Mouse (Mus musculus) embryonic facial prominence, embryonic 14.5 days (tissue): ENCODE data around the gene Hs6st3. TPM values are rescaled to one million over a fixed set of nuclear protein-coding genes. Genes with fewer than 3 reads are reported as not detected.

ENCODE experiments used
- ATAC-seq: fragments of 200-750 bp; cut with Nextera tagmentation; 2 replicates; pipeline ENCODE4 v1.8.0; 2017; ENCODE audit warnings: low read depth, moderate number of reproducible peaks, moderate TSS enrichment
- DNase-seq: peaks from one replicate; pipeline ENCODE4 v3.0.0-alpha.2; 2015; ENCODE audit warnings: low spot score
- H3K27ac ChIP-seq: fragments of 300-500 bp; sonication (generic); replicated peaks from 2 replicates; pipeline ENCODE4 v1.5.1; 2014; ENCODE audit warnings: low read depth, mild to moderate bottlenecking, low read length, moderate library complexity
- H3K27me3 ChIP-seq: fragments of 300-500 bp; sonication (generic); replicated peaks from 2 replicates; pipeline ENCODE4 v1.6.1; 2014; ENCODE audit warnings: low read length; ENCODE audit not compliant: control insufficient read depth, insufficient read depth
- H3K36me3 ChIP-seq: fragments of 300-500 bp; sonication (generic); 2 replicates; pipeline ENCODE4 v1.6.1; 2014; ENCODE audit warnings: low read length, mixed read lengths; ENCODE audit not compliant: control insufficient read depth, insufficient read depth
- H3K4me1 ChIP-seq: fragments of 300-500 bp; sonication (generic); 2 replicates; pipeline ENCODE4 v1.6.1; 2014; ENCODE audit warnings: antibody characterized with exemption, low read length; ENCODE audit not compliant: control insufficient read depth, insufficient read depth
- H3K4me2 ChIP-seq: fragments of 300-500 bp; sonication (generic); 2 replicates; pipeline ENCODE4 v1.6.1; 2014; ENCODE audit warnings: low read depth, mild to moderate bottlenecking, low read length, moderate library complexity, mixed read lengths
- H3K4me3 ChIP-seq: fragments of 300-500 bp; sonication (generic); 2 replicates; pipeline ENCODE4 v1.5.1; 2014; ENCODE audit warnings: low read depth, mild to moderate bottlenecking, low read length
- H3K9ac ChIP-seq: fragments of 300-500 bp; sonication (generic); 2 replicates; pipeline ENCODE4 v1.6.1; 2014; ENCODE audit warnings: low read depth, mild to moderate bottlenecking, low read length, moderate library complexity, mixed read lengths
- H3K9me3 ChIP-seq: fragments of 300-500 bp; sonication (generic); 2 replicates; pipeline ENCODE4 v1.6.1; 2016; ENCODE audit warnings: low read length; ENCODE audit not compliant: control insufficient read depth
- WGBS: fragments of 180-500 bp; shearing (Covaris S2); extraction: QIAGEN DNeasy Blood & Tissue Kit; methylation state at CpG from one replicate; pipeline ENCODE4 v1.1.7; 2014; 5-methylcytosine and 5-hydroxymethylcytosine counted together
- polyA plus RNA-seq: library from polyadenylated mRNA; unstranded; fragments of >200 nt; fragmentation: Nextera tagmentation; extraction: Ambion mirVana; gene quantifications from 2 replicates; pipeline ENCODE4 v1.2.1, GENCODE M21; 2014

Hs6st3 gene
- polyA plus RNA-seq, 1 experiment from 2014 or later, result 0.10 TPM

DNA sequence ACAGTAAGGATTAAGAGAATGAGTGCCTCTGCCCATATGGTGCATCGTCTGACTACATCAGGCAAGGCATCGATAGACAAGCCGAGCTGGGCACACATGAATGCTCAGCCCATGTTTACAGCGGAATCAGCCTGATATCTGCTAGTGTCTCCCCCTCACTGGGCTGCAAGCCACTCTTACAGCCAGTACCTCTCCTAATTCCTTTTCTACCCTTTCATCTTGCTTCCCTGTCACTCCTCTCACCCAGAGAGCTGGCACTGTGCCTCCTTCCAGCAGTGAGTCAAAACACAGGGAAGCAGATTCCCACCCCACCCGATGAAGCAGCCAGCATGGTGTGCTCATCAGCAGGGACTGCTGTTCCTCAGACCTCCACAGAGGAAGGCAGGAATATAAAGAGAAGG lies 527.6 kb downstream of the Hs6st3 start:
- H3K27ac ChIP-seq, result no peak overlapping the region
- no peaks in the 10 kb centered on the region for H3K9me3 ChIP-seq
- DNase-seq (no peak), ATAC-seq (no peak)
- no peaks in the 10 kb centered on the region for H3K4me1 ChIP-seq
- WGBS, result 62% methylated on average over 5 of the region's 5 CpGs
- H3K9ac ChIP-seq, result no peak overlapping the region
- no peak overlapping the region for H3K4me3 ChIP-seq
- H3K4me2 ChIP-seq, result no peak overlapping the region
- no peaks in the 10 kb centered on the region for H3K27me3 ChIP-seq
- H3K36me3 ChIP-seq, result no peaks in the 10 kb centered on the region

DNA sequence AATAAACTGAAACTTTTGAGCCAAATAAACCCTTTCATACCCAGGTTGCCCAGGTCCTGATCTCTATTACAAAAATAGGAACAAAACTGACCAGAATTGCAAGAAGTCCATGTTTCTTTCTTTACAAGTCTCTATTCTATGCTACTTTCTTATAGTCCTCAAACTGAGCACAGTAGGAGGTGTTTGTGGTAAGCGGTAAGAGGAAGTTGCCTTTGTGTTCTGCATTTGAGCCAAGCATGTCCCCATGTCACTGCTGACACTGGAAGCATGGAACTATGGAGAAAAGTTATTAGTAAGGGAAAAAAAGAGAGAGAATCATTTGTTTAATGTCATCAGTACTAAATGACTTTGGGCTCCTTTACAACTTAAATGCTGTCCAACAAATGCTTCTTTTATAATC lies 529.3 kb downstream of the Hs6st3 start:
- Histone ChIP-seq H3K4me3 (no peak overlapping the region), H3K36me3 (no peaks in the 10 kb centered on the region), H3K9me3 (no peaks in the 10 kb centered on the region), H3K27me3 (no peaks in the 10 kb centered on the region), H3K4me1 (no peaks in the 10 kb centered on the region), H3K27ac (no peak overlapping the region), H3K4me2 (no peak overlapping the region), H3K9ac (no peak overlapping the region)
- WGBS, result 84% methylated on average over 1 of the region's 1 CpGs
- ATAC-seq, result no peak
- DNase-seq, result no peak

DNA sequence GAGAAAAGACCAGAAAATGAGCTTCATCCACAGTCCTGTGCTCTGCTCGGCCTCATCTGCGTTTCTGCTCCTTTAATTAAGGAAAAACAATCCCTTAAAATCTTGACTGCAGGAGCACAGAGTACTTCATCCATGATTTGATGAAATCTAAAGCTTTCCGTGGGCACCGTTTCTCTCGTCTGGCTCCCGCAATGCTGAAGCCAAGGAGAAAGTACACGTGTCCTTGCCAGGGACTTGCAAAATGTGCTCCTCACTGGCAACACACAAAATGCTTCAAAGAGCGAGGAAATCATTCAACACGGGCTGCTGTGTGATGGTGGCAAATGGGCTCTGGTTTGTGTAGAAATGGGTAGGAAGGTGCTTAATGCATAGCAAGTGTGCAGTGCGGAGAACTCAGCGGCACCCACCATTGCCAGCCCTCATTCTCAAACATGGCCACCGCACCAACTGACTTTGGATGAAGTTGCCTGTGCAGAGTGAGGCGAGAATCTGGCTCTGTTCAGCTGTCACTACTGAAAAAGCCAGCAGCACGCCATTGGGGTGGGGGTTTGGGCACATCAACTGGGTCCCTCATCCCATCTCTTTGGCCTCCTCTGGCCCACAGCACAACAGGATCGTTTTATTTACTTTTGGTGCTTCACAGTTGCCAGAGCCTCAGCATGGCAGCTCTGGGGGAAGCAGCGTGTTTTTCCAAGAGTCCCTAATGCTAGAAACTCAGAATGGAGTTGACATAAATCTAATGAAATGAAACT lies 532.9 kb downstream of the Hs6st3 start:
- no peak for DNase-seq
- Histone ChIP-seq H3K4me1 (no peaks in the 10 kb centered on the region), H3K27ac (no peak overlapping the region), H3K4me3 (no peak overlapping the region), H3K27me3 (no peaks in the 10 kb centered on the region), H3K4me2 (no peak overlapping the region), H3K36me3 (no peaks in the 10 kb centered on the region), H3K9me3 (no peaks in the 10 kb centered on the region), H3K9ac (no peak overlapping the region)
- WGBS, result 77% methylated on average over 16 of the region's 16 CpGs
- no peak for ATAC-seq

DNA sequence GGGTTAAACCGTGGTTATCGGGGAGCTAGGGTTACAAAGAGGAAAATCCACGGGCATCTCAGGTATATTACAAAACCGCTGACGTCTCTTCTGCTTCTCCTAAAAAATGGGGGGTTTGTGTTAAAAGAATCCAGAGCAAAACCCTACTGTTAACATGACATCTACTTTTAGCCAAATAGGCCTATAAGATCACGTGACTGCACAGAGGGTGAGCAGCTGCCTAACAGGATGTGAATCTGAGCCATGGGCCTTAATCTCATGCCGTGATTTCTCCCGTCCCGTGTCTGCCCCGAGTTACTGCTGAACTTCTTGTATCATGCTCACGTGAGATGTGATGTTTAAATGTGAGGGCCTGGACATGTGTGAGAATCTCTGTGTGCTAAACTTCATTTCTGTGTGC lies 540.4 kb downstream of the Hs6st3 start:
- Histone ChIP-seq H3K9me3 (no peaks in the 10 kb centered on the region), H3K27ac (no peak overlapping the region), H3K36me3 (no peaks in the 10 kb centered on the region), H3K4me3 (no peak overlapping the region), H3K27me3 (no peaks in the 10 kb centered on the region), H3K4me2 (peak overlapping the region; percentile 29), H3K4me1 (peaks cover 3% of the 10 kb centered on the region; the same call in 1 of the 2 replicates), H3K9ac (no peak overlapping the region)
- WGBS, result 60% methylated on average over 11 of the region's 11 CpGs
- ATAC-seq (no peak), DNase-seq (peak; percentile 22)

DNA sequence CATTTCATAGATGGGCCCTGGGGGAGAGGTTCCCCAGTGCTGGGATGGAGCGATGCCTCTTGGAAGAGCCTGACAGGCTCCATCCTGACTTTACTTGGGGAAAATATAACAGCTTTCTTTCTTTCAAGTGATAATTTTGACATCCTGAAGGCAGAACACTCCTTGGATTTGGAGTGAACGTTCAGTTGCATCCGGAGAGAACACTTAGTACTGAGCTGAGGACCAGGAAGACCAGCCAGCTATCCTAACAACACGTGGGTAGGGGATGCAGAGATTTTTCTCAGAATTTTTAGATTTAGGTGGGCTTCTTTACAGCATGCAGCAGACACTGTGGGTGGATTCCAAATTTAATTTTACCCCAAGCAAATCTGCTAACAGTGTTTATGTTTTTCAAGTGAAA lies 541.9 kb downstream of the Hs6st3 start:
- ATAC-seq, result no peak

DNA sequence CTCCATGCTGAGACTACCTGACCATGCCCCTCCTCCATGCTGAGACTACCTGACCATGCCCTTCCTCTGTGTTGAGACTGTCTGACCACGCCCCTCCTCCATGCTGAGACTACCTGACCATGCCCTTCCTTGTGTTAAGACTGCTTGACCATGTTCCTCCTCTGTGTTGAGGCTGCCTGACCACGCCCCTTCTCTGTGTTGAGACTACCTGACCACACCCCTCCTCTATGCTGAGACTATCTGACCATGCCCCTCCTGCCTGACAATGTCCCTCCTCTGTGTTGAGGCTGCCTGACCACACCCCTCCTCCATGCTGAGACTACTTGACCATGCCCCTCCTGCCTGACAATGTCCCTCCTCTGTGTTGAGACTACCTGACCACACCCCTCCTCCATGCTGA lies 549.7 kb downstream of the Hs6st3 start:
- H3K9me3 ChIP-seq, result no peaks in the 10 kb centered on the region
- no peak overlapping the region for H3K9ac ChIP-seq
- H3K4me2 ChIP-seq, result no peak overlapping the region
- ATAC-seq, result no peak
- no peak for DNase-seq
- H3K36me3 ChIP-seq, result no peaks in the 10 kb centered on the region
- no peaks in the 10 kb centered on the region for H3K27me3 ChIP-seq
- WGBS, result 82% methylated on average over 2 of the region's 2 CpGs
- H3K4me3 ChIP-seq, result no peak overlapping the region
- no peak overlapping the region for H3K27ac ChIP-seq
- no peaks in the 10 kb centered on the region for H3K4me1 ChIP-seq

More for the DNA sequence above, 541.9 kb downstream of the Hs6st3 start:
- Histone ChIP-seq H3K9ac (no peak overlapping the region), H3K27me3 (no peaks in the 10 kb centered on the region), H3K27ac (no peak overlapping the region), H3K4me3 (no peak overlapping the region), H3K36me3 (no peaks in the 10 kb centered on the region), H3K4me1 (peaks cover 3% of the 10 kb centered on the region; the same call in 1 of the 2 replicates), H3K9me3 (no peaks in the 10 kb centered on the region), H3K4me2 (no peak overlapping the region)
- DNase-seq, result no peak
- WGBS, result 84% methylated on average over 4 of the region's 4 CpGs

DNA sequence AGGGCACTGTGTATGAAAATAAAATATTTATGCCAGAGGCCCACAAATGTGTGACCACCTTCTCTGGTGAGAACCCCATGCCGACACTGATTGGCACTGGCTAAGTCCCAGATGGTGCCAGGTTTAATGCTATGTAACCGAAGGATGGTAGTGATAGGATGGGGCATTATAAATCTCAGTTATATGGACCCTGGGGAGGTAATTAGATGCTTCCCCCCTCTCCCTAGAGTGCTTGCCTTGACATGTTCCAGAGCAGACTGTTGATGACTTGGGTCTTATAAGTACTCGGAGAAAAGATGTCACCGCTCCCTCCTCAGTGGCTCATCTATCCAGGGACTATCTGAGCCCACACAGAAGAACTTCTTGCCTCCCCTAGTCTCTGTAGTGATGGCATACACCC lies 561.8 kb downstream of the Hs6st3 start:
- 80% methylated on average over 4 of the region's 4 CpGs for whole genome bisulfite sequencing
- H3K4me2 ChIP-seq, result no peak overlapping the region
- DNase-seq, result no peak
- no peak overlapping the region for H3K4me3 ChIP-seq
- no peak overlapping the region for H3K27ac ChIP-seq
- no peaks in the 10 kb centered on the region for H3K4me1 ChIP-seq
- no peak overlapping the region for H3K9ac ChIP-seq
- no peak for ATAC-seq
- H3K27me3 ChIP-seq, result no peaks in the 10 kb centered on the region
- no peaks in the 10 kb centered on the region for H3K9me3 ChIP-seq
- H3K36me3 ChIP-seq, result no peaks in the 10 kb centered on the region

DNA sequence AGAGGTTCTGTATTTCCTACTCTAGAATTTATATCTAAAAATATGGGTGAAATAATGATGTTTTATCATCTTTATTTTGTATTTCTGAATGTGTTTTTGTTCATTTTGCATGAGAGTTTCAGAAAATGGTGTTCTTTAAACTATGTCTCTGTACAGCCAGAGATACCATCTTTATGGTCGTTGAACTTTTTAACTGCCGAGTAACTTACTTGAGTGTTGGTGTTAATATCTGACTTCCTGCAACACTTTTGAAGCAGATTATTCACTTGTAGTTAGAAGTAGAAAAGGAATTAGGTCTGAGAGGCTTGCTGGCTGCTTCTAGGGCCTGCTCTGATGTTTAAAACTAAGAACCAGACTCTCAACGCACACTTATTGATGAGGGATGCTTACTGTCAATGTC lies 576.6 kb downstream of the Hs6st3 start:
- no peak for DNase-seq
- Histone ChIP-seq H3K9ac (no peak overlapping the region), H3K9me3 (no peaks in the 10 kb centered on the region), H3K27ac (no peak overlapping the region), H3K4me2 (no peak overlapping the region), H3K4me3 (no peak overlapping the region), H3K4me1 (no peaks in the 10 kb centered on the region), H3K36me3 (no peaks in the 10 kb centered on the region), H3K27me3 (no peaks in the 10 kb centered on the region)
- WGBS, result 81% methylated on average over 3 of the region's 3 CpGs
- ATAC-seq, result no peak

DNA sequence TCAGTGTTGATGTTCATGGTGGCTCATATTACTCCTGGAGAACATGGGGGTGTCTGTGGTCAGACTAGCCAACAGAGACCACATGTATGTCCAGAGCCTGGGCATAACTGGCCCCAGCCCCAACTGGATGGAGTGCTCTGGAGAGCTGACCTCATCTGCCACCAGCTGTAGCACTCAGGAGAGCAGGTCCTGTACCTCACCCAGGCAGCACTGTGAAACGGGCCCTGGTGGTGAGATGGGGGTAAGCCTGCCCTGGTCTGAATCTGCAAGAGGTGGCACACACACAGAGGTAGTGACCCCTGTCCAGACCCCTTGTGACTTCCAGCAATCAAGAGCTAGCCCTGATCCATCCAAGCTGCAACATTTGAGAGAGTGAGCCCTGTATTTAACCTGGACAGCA lies 579.2 kb downstream of the Hs6st3 start:
- H3K4me1 ChIP-seq, result no peaks in the 10 kb centered on the region
- no peak overlapping the region for H3K4me3 ChIP-seq
- no peak for DNase-seq
- WGBS, result 44% methylated on average over 1 of the region's 1 CpGs
- no peak overlapping the region for H3K9ac ChIP-seq
- H3K4me2 ChIP-seq, result no peak overlapping the region
- H3K9me3 ChIP-seq, result no peaks in the 10 kb centered on the region
- no peak for ATAC-seq
- no peaks in the 10 kb centered on the region for H3K27me3 ChIP-seq
- H3K36me3 ChIP-seq, result no peaks in the 10 kb centered on the region
- no peak overlapping the region for H3K27ac ChIP-seq
